Mouse (Mus musculus): ENCODE results near the gene Mymk.

- TF ChIP-seq CTCF (IDR thresholded peaks at IDR 0.05; ENCODE audit: control insufficient read depth, insufficient read depth, low read length): no peak
- no peak for TF ChIP-seq POLR2A (IDR thresholded peaks at IDR 0.05; ENCODE audit: borderline replicate concordance, control insufficient read depth, low read depth, low read length)
These were observed 16.2 kb upstream of the Mymk start for GRCm38 (mm10) chr2:27088071-27088644.
